ENCODE assay signal across 13 mouse cellular contexts in genomic region chr17:29244912-29245311, GRCm38 (mm10). TPM values are rescaled to one million over a fixed set of nuclear protein-coding genes. Genes with fewer than 3 reads are reported as not detected.
DNase-seq lines count a peak whose midpoint lies in the region; ATAC-seq and TF ChIP-seq lines count a peak whose summit lies in the region.
"Had no signal": no experiment of that assay in that cellular context is flagged by ENCODE, and none has a peak within 500 bp of the region (broad histone marks: within the 10 kb centered on the region; RNA-seq: fewer than 3 reads in every experiment).

No protein-coding gene starts in this region.

- peaks cover 15% of the 10 kb centered on the region for H3K36me3 ChIP-seq in lung, embryonic 14.5 days (ENCODE audit: insufficient read depth)
- peaks cover 7% of the 10 kb centered on the region; the same call in 1 of the 2 replicates for H3K36me3 ChIP-seq in embryonic facial prominence, embryonic 14.5 days (ENCODE audit: control insufficient read depth, insufficient read depth, low read length)
- peaks cover 14% of the 10 kb centered on the region for H3K36me3 ChIP-seq in limb, embryonic 12.5 days
- H3K36me3 ChIP-seq in neural tube, embryonic 15.5 days, result peaks cover 7% of the 10 kb centered on the region

- 0 out of 2 replicates have a peak, but pooled peaks cover 10% of the 10 kb centered on the region for H3K4me1 ChIP-seq in lung, embryonic 14.5 days (ENCODE audit: insufficient read depth)
- H3K4me1 ChIP-seq in embryonic facial prominence, embryonic 14.5 days (ENCODE audit: control insufficient read depth, insufficient read depth, low read length), result peaks cover 18% of the 10 kb centered on the region
- H3K4me1 ChIP-seq in limb, embryonic 12.5 days (replicated peaks), result peaks cover 22% of the 10 kb centered on the region
- H3K4me1 ChIP-seq in neural tube, embryonic 15.5 days, result peaks cover 40% of the 10 kb centered on the region

- no peak for ATAC-seq in lung, embryonic 14.5 days (ENCODE audit: insufficient read depth)
- 0 out of 2 replicates have a peak, but pooled peaks have one; percentile 9 for ATAC-seq in embryonic facial prominence, embryonic 14.5 days (ENCODE audit: low read depth)
- ATAC-seq in limb, embryonic 12.5 days (ENCODE audit: insufficient number of reproducible peaks, insufficient read depth, low FRiP score, low TSS enrichment, low read depth), result no peak
- no peak for ATAC-seq in neural tube, embryonic 15.5 days (ENCODE audit: low FRiP score)
- no peak for ATAC-seq in inflammation-experienced regulatory T-cells, adult 6 months

- no peak for TF ChIP-seq CTCF in lung, embryonic 14.5 days (IDR thresholded peaks at IDR 0.05; ENCODE audit: low read depth)

- 0 out of 2 replicates have a peak overlapping the region, but pooled peaks have one; percentile 20 for H3K9ac ChIP-seq in lung, embryonic 14.5 days
- H3K9ac ChIP-seq in embryonic facial prominence, embryonic 14.5 days (ENCODE audit: low read depth, low read length), result no peak overlapping the region
- peak overlapping the region; percentile 31; the same call in 1 of the 2 replicates for H3K9ac ChIP-seq in limb, embryonic 12.5 days (replicated peaks)
- 0 out of 2 replicates have a peak overlapping the region, but pooled peaks have one; percentile 10 for H3K9ac ChIP-seq in neural tube, embryonic 15.5 days (replicated peaks)
- H3K9ac ChIP-seq: liver, embryonic 14.5 days had no signal

- no peak for DNase-seq in lung, embryonic 14.5 days
- no peak for DNase-seq in lung, postnatal 25 days (ENCODE audit: low spot score)
- DNase-seq in embryonic facial prominence, embryonic 14.5 days (ENCODE audit: low spot score), result peak; percentile 73
- no peak for DNase-seq in Muller cell, postnatal 12 days (ENCODE audit: inconsistent ontology term)
- DNase-seq: cerebellum, adult 2 months; kidney, postnatal 36 days; thymus, postnatal 25 days had no signal

- H3K9me3 ChIP-seq in lung, embryonic 14.5 days (ENCODE audit: low read depth, low read length), result no peaks in the 10 kb centered on the region
- no peaks in the 10 kb centered on the region for H3K9me3 ChIP-seq in embryonic facial prominence, embryonic 14.5 days (ENCODE audit: control insufficient read depth, low read length)
- H3K9me3 ChIP-seq in limb, embryonic 12.5 days, result no peaks in the 10 kb centered on the region
- no peaks in the 10 kb centered on the region for H3K9me3 ChIP-seq in neural tube, embryonic 15.5 days (replicated peaks)

- H3K27me3 ChIP-seq in lung, embryonic 14.5 days (ENCODE audit: insufficient read depth, low read length), result no peaks in the 10 kb centered on the region
- no peaks in the 10 kb centered on the region; the same call in 1 of the 2 replicates for H3K27me3 ChIP-seq in embryonic facial prominence, embryonic 14.5 days (replicated peaks; ENCODE audit: control insufficient read depth, insufficient read depth, low read length)
- H3K27me3 ChIP-seq in limb, embryonic 12.5 days, result peaks cover 14% of the 10 kb centered on the region
- 0 out of 2 replicates have a peak, but pooled peaks cover 4% of the 10 kb centered on the region for H3K27me3 ChIP-seq in neural tube, embryonic 15.5 days (replicated peaks)

- no peak overlapping the region for H3K4me2 ChIP-seq in lung, embryonic 14.5 days
- H3K4me2 ChIP-seq in embryonic facial prominence, embryonic 14.5 days (ENCODE audit: low read depth, low read length), result no peak overlapping the region; the same call in 1 of the 2 replicates
- H3K4me2 ChIP-seq in limb, embryonic 12.5 days, result peak overlapping the region; percentile 40
- H3K4me2 ChIP-seq in neural tube, embryonic 15.5 days, result peak overlapping the region; percentile 19; the same call in 1 of the 2 replicates
- H3K4me2 ChIP-seq: heart, embryonic 11.5 days had no signal

- H3K27ac ChIP-seq in lung, embryonic 14.5 days (ENCODE audit: low read depth), result no peak overlapping the region
- H3K27ac ChIP-seq in embryonic facial prominence, embryonic 14.5 days (replicated peaks; ENCODE audit: low read depth, low read length), result no peak overlapping the region
- H3K27ac ChIP-seq in limb, embryonic 12.5 days, result peak overlapping the region; percentile 53; the same call in 1 of the 2 replicates
- H3K27ac ChIP-seq in neural tube, embryonic 15.5 days (replicated peaks), result 0 out of 2 replicates have a peak overlapping the region, but pooled peaks have one; percentile 45
- H3K27ac ChIP-seq: left cerebral cortex, adult 2 months; liver, embryonic 14.5 days had no signal

- no peak overlapping the region for H3K4me3 ChIP-seq in lung, embryonic 14.5 days (ENCODE audit: low read depth, low read length)
- no peak overlapping the region for H3K4me3 ChIP-seq in embryonic facial prominence, embryonic 14.5 days (ENCODE audit: low read depth, low read length)
- no peak overlapping the region for H3K4me3 ChIP-seq in limb, embryonic 12.5 days (replicated peaks)
- H3K4me3 ChIP-seq in neural tube, embryonic 15.5 days (replicated peaks), result no peak overlapping the region
- H3K4me3 ChIP-seq: left cerebral cortex, adult 2 months had no signal

- 31% methylated on average over 11 of the region's 12 CpGs for WGBS in lung, embryonic 14.5 days
- WGBS in embryonic facial prominence, embryonic 14.5 days, result 11% methylated on average over 11 of the region's 12 CpGs
- WGBS in limb, embryonic 12.5 days, result 17% methylated on average over 11 of the region's 12 CpGs
- 11% methylated on average over 12 of the region's 12 CpGs for WGBS in neural tube, embryonic 15.5 days

RNA-seq across cellular contexts. Expression of gene Cpne5, which starts 6.9 kb away (rescaled TPM):
- 6.7 and 6.9 TPM in 2 replicates for polyA plus RNA-seq in lung, embryonic 14.5 days (2014; fragmentation: Nextera tagmentation; extraction: Ambion mirVana)
- polyA plus RNA-seq in embryonic facial prominence, embryonic 14.5 days (2014; fragmentation: Nextera tagmentation; extraction: Ambion mirVana), result 12.4 and 17.1 TPM in 2 replicates
- polyA plus RNA-seq in limb, embryonic 12.5 days (2016; fragmentation: Nextera tagmentation; extraction: Ambion mirVana), result 5.6 and 6.4 TPM in 2 replicates
- polyA plus RNA-seq in neural tube, embryonic 15.5 days (2015; fragmentation: Nextera tagmentation; extraction: Ambion mirVana), result 56.0 and 61.2 TPM in 2 replicates
- 1 to 10 TPM in 2 of 3 experiments, under 1 TPM in 1; 0.59 to 2.4 (median 1.7) TPM for polyA plus RNA-seq in inflammation-experienced regulatory T-cells, adult 6 months (2017; shearing (Covaris generic))

RNA-seq across cellular contexts. Expression of gene Ppil1, which starts 19.1 kb away (rescaled TPM):
- polyA plus RNA-seq in lung, embryonic 14.5 days (2014; fragmentation: Nextera tagmentation; extraction: Ambion mirVana), result 158 and 162 TPM in 2 replicates
- polyA plus RNA-seq in embryonic facial prominence, embryonic 14.5 days (2014; fragmentation: Nextera tagmentation; extraction: Ambion mirVana), result 108 and 117 TPM in 2 replicates
- polyA plus RNA-seq in limb, embryonic 12.5 days (2016; fragmentation: Nextera tagmentation; extraction: Ambion mirVana), result 175 and 178 TPM in 2 replicates
- 106 and 119 TPM in 2 replicates for polyA plus RNA-seq in neural tube, embryonic 15.5 days (2015; fragmentation: Nextera tagmentation; extraction: Ambion mirVana)
- 100 to 1,000 TPM in 1 of 3 experiments, 10 to 100 TPM in 2; 59.0 to 107 (median 62.4) TPM for polyA plus RNA-seq in inflammation-experienced regulatory T-cells, adult 6 months (2017; shearing (Covaris generic))

RNA-seq across cellular contexts. Expression of gene BC004004, which starts 23.7 kb away (rescaled TPM):
- polyA plus RNA-seq in lung, embryonic 14.5 days (2014; fragmentation: Nextera tagmentation; extraction: Ambion mirVana), result 68.9 and 71.1 TPM in 2 replicates
- 82.1 and 85.6 TPM in 2 replicates for polyA plus RNA-seq in embryonic facial prominence, embryonic 14.5 days (2014; fragmentation: Nextera tagmentation; extraction: Ambion mirVana)
- polyA plus RNA-seq in limb, embryonic 12.5 days (2016; fragmentation: Nextera tagmentation; extraction: Ambion mirVana), result 45.7 and 52.8 TPM in 2 replicates
- 111 and 116 TPM in 2 replicates for polyA plus RNA-seq in neural tube, embryonic 15.5 days (2015; fragmentation: Nextera tagmentation; extraction: Ambion mirVana)
- 100 to 1,000 TPM; 120 to 122 (median 120) TPM for polyA plus RNA-seq in inflammation-experienced regulatory T-cells, adult 6 months (2017; shearing (Covaris generic))

Comparison
In these comparisons a context has a peak if more than half of its experiments do, and no peak if none do; other contexts are left out.
1. H3K27ac ChIP-seq: peak in limb, embryonic 12.5 days (single experiment) and neural tube, embryonic 15.5 days (single experiment); none in lung, embryonic 14.5 days (single experiment) and embryonic facial prominence, embryonic 14.5 days (single experiment).
2. H3K4me2 ChIP-seq: peak in limb, embryonic 12.5 days (single experiment) and neural tube, embryonic 15.5 days (single experiment); none in lung, embryonic 14.5 days (single experiment) and embryonic facial prominence, embryonic 14.5 days (single experiment).